Mouse (Mus musculus): Measurements from ENCODE around the gene Gjb2.

Gjb2 gene

DNA sequence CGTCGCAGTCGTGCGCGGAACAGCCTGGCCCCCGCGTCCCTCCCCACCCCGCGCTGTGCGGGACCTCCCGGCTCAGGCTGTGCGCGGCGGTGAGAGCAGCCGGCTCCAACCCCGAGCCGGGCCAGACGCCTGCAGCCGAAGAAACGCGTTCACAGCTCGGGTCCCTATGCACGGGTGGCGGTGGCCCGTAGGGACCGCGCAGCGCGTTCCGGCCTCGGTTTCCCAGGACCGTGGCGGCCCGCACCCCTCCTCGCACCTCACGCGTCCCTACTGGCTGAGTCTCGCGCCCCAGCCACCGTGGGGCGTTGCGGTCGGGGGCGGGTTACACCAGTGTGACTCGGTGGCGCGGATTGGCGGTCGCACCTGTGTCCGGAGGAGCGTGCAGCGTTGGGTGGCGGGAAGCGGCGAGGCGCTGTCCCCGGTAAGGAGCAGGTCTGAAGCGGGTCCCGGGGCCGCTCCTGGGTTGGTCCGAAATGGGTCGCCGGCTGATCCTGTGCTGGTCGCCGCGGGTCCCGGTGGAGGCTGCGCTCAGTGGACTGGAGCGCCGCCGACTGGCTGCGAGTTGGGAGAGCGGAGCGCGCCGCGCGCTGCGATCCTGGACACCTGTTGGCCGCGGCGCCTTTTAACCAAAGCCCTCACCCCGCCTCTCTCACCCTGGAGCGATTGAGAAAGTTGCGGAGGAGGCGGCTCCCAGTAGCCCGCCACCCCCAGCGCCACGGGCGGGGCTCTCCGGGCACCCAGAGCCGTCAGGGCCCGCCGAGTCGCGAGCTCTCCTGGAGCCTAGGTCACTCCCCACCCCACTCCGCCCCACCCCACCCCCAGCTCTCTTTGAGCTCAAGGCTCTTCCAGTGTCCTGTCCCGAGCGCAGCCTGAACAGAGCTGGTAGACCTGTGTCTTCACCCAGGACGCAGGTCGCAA, at the start of gene Gjb2:
Gjb2 (minus strand) TSS at position 597 of the 918 bp plus-strand sequence.
- DNase-seq: peak; percentile 11

- DNase-seq: no peak
Measured at GRCm38 (mm10) chr14:57145741-57146140, 41.2 kb upstream of the Gjb2 start.

- no peak for DNase-seq
Measured at GRCm38 (mm10) chr14:57135265-57135664, 30.8 kb upstream of the Gjb2 start.

DNA sequence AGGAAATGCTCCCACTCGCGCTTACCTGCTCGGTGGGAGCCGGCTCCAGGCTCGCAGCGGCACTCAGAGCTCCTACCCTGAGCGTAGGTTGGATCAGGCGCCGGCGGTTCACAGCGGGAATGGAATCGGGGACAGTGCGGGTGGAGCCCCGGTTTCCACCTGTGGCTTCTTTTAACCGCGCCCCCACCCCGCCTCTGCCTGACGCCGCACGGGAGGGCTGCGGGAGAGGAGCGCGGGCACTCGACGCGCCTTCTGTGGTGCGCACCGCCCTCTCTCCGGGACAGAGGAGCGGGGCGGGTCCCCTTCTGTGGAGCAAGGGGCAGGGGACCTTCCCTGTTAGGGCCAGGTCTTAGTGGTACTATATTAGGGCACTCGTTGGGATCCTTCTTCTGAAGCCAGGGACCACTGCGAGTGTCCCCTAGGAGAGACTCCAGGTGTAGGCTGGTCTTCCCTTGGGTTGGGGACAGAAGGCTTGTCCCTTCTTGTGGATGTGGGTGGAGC, 28.7 kb upstream of the Gjb2 start, which contains the start of gene Gjb6:
Gjb6 (minus strand) TSS at position 451 of the 501 bp plus-strand sequence.
- DNase-seq: no peak

- DNase-seq: no peak
Measured at GRCm38 (mm10) chr14:57127383-57127782, 22.9 kb upstream of the Gjb2 start.

DNA sequence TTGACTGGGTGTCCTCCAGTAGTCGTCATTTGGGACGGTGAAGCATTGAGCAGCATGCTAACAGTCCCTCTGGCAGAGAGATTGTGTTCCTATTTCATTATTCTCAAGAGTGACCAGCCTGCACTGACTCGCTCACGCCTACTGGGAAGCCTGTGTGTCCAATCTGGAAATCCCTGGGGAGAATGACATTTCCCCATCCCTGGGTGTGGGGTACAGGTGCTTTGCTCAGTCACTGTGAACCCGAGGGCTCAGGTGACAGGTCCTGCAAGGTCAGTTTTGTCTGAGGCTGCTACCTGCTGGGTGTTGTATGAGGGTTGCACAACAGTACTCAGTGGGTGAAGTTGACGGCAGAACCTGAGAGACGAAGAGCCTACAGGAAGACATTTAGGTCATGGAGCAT, 17.8 kb upstream of the Gjb2 start:
- DNase-seq: no peak

DNA sequence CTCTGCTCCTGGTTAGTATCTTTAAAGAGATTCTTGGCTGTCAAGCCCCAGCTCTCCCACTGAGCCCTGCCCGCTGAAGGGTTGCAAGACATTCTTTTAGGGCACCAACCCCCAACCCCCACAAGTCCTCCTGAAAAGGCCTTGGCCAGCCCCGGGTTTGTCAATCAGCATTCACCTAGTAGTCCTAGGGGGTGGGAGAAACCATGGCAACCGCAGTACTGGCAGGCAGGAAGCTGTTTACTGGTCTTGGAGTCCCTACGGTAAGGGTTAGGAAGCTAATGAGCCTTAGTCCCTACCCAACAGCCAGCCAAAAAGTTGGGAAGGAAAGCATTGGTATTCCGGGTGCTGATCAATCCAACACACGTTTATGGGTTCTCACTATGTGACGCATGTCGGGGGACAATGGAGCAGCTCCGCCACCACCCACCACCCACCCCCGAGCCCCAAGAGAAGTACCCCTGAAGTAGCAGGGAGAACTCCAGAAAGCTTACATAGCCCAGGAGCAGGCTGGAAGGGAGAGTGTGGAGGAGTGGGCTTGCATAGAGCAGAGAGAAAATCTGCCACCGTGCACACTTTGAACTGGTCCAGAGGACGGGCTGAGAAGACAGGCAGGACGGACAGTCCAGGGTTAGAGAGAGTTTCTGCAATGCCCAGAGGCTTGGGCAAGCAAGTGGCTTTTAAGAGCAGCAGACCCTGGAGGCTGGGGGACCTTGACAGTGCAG, 11.5 kb upstream of the Gjb2 start, which contains the start of gene Gm4491:
Gm4491 (minus strand) TSS at position 61 of the 722 bp plus-strand sequence.
- no peak for DNase-seq

- peak; percentile 23 for DNase-seq
Measured at GRCm38 (mm10) chr14:57109194-57109593, 4.7 kb upstream of the Gjb2 start.

- no peak for DNase-seq
Measured at GRCm38 (mm10) chr14:57107916-57108315, 3.4 kb upstream of the Gjb2 start.

GRCm38 (mm10) chr14:57107091-57107490, 2.6 kb upstream of the Gjb2 start:
- DNase-seq: no peak

GRCm38 (mm10) chr14:57105721-57106120, 1.2 kb upstream of the Gjb2 start:
- no peak for DNase-seq

DNA sequence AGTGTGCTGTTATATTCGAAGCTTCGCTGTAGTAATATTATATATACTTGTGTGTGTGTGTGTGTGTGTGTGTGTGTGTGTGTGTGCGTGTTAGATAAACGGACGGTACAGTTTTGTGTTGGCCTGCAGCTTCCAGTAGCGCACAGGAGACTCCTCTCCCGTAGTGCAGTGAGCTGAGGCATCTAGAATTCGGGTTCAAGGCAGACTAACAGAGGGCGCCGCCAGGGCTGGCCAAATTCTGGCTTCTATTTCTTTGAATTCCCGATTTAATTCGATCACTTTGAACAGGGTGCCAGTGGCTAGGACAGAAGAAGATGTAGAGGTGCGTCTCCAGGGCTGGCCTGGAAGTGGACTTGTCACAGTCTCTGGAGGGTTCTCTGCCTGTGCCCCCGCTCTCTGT, 609 bp upstream of the Gjb2 start:
- DNase-seq: no peak

DNA sequence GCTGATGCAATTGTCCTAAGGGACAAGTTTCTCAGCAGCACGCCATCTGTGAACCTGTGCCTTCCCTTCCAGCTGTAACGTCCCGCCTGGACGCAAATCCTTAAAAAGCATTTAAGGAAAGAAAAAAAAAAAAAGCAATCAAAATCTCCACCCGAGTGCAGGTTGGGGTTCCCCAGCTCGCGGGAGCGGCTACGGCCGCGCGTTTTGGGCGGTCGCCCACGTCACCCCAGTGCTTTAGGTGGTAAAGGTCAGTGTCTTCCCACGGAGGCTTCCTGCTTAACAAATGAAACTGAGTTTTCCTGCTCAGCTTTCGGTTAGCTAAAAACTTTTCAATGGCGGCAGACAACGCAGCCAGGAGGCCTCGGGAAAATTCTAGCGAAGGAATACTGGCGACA, 794 bp downstream of the Gjb2 start:
- DNase-seq: no peak

DNA sequence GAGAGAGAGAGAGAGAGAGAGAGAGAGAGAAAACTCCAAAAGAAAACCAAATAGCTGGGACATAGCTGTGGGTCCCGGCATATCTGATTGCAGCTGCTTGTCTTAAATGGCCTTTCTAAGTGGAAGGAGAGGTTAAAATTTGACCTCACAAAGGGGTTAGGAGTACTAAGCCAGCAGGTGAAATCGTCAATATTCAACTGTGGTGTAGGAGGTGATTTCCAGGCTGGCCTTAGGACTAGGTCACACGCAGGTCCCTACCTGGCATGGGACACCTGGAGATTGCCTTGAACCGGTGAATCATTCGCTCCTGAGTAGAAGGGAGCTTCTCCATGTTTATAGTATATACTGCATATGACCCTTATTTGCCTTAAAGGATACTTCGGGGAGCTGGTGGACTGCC, 1.4 kb downstream of the Gjb2 start:
- no peak for DNase-seq

GRCm38 (mm10) chr14:57101623-57102022, 2.9 kb downstream of the Gjb2 start:
- no peak for DNase-seq

GRCm38 (mm10) chr14:57095855-57096254, 8.6 kb downstream of the Gjb2 start:
- no peak for DNase-seq

DNA sequence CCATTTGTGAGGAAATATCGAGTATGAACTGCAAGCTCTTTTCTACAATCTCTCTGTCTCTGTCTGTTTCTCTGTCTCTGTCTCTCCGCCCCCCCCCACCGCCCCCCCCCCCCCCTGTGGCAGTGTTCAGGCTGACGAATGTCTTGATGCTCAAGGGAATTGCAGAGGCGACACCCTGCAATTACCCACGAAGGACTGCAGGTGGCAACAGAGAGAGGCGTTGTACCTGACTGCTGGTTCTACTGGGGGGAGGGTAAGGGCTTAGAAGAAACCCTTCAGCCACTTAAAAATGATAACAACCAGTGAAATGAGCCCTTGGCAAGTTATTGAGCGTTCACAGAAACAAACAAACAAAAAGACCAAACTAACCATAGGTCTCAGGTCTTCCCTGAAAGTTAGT, 11.5 kb downstream of the Gjb2 start:
- peak; percentile 46 for DNase-seq

GRCm38 (mm10) chr14:57090001-57090400, 14.5 kb downstream of the Gjb2 start:
- DNase-seq: no peak

DNA sequence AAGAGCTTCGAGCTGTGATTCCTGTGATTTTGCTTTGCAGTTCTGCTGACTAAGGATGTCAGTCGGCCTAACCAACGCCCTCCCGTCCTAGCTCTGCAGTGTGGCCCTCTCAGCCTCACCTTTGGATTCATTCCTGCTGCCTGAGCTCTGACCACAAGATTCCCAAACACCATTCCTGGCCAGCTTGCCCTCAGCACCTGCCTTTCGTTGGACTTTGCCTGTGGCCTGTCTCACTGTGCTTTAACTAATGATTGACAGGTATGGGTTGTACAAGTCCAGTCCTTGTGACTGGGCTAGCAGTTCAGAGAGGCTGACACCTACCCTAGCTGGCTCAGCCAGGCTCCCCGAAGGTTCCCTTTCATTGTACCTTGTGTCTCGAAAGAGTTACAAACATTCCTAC, 15.4 kb downstream of the Gjb2 start:
- DNase-seq: no peak

DNA sequence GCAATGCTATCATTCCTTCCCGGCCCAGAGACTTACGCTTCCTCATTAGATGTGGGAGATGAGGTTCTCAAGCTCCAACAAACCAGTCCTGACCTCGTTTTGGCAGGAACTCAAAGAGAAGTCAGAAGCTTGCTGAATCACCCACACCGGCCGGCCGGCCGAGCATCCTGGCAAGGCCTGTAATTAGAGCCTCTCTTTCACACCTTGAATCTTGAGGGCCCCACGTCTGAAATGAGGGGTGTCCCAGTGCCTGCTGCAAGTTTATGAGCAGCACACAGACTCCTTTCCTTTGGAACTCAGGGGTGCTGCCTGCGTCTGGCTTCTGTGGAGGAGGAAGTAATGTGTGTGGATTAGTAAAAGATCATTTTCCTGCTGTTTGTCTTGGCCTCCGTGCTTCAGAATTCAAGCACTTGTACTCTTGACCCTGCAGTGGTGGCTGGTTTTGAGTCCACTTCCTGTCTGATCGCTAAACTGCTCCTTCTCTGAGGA, 20.3 kb downstream of the Gjb2 start:
- DNase-seq: no peak

DNA sequence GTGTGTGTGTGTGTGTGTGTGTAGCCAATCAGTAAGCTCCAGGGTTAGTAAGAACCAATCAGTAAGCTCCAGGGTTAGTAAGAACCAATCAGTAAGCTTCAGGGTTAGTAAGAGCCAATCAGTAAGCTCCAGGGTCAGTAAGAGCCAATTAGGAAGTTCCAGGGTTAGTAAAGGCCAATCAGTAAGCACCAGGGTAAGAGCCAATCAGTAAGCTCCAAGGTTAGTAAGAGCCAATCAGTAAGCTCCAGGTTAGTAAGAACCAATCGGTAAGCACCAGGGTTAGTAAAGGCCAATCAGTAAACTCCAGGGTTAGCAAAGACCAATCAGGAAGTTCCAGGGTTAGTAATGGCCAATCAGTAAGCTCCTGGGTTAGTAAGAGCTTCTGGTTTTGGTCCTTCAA, 21.6 kb downstream of the Gjb2 start:
- no peak for DNase-seq

DNA sequence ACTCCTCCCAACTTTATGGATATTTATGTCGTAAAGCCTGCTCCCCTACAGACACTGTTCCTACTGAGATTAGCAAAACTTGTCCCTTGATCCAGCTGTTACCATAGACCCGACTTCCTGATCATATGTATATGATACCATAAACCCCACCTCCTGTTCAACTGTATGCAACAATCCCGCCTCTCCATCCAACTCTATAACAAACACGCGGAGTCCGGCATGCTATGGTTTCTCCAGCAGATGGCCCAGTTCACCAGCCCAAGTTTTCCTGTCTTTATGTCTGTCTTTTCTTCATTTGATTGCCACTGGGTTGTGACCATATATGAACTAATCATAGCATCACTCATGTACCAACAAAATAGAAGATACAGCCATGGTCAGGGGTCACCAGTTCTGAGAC, 29.0 kb downstream of the Gjb2 start:
- no peak for DNase-seq

GRCm38 (mm10) chr14:57069906-57070305, 34.6 kb downstream of the Gjb2 start:
- DNase-seq: peak; percentile 64

- no peak for DNase-seq
Measured at GRCm38 (mm10) chr14:57066053-57066452, 38.4 kb downstream of the Gjb2 start.

Data from thymus, postnatal 25 days (tissue).